Mouse (Mus musculus) activated CD4-positive, CD25-positive, alpha-beta regulatory T cell (primary cell): Measurements from ENCODE around the gene Sec13. TPM values are rescaled to one million over a fixed set of nuclear protein-coding genes. Genes with fewer than 3 reads are reported as not detected.

Experiments
- polyA plus RNA-seq, 2 experiments: library from polyadenylated mRNA; unstranded; fragments of 100-300 nt; shearing (Covaris generic); gene quantifications; one replicate each; pipeline ENCODE4 v1.2.1; 2017

Sec13 gene
- 100 to 1,000 TPM; 167 to 195 TPM for polyA plus RNA-seq

DNA sequence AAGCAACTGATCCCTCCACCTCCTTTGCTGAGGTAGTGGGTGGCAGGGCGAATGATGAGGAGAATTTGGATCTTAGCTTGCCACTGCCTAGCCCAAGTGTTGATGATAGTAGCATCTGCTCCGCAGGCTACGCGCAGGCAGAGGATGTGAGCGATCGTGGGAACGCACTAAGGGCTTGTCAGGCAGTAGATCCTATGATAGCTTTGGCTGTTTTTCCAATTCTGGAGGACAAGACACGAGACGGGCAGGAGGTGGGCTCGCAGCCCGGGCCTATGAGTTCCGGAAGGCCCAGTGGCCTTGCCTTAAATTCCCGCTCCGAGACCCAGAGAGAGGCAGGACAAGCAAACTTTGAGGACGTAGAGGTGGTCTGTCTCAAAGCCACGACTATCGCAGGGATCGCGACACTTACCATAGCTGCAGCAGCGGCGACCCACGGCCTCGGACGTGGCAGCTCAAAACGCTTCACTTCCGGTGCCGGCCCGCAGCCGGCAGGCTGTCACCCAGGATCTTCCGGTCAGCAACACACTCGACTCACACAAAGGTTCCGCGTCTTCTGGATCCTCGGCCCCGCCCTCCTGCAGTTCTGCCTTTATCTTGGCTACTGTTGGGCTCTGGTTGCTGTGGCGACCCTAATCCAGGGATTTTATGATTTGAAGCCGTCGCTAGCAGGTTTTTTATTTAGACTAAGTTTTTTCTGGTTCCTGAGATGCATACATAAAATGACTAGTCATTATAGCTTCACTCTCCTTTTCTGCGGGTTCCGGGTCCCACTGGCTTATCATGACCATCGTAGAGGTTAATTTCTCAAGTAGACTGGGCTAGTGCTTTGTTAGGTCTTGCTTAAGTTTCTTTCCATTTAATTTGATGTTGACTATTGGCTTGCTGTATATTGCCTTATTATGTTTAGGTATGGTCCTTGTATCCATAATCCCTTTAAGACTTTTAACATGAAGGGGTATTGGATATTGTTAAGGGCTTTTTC lies at the start of gene Sec13:
Gene Sec13 (minus strand): TSS at position 508 of the 982 bp plus-strand sequence.

DNA sequence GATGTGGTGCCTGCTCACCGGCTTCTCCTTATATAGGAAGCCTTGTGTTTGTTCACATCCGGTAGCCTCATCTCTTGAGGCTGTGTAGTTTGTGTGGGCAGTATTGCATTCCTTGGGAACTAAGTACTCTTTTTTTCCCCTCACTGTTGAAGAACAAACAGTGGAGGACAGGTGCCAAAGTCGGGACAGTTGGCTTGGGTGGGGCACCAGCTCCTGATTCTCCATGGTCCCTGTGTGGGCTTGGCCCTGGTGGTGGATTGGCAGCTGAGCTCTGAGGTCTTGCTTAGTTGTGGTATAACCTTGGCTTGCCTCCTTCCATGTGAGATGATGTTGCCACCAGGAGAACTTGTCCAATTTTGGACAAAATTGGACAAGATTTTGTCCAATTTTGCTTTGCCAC lies 20.7 kb downstream of the Sec13 start, which contains the start of gene Ghrl:
Gene Ghrl (minus strand): TSS at position 3 of the 400 bp plus-strand sequence.

DNA sequence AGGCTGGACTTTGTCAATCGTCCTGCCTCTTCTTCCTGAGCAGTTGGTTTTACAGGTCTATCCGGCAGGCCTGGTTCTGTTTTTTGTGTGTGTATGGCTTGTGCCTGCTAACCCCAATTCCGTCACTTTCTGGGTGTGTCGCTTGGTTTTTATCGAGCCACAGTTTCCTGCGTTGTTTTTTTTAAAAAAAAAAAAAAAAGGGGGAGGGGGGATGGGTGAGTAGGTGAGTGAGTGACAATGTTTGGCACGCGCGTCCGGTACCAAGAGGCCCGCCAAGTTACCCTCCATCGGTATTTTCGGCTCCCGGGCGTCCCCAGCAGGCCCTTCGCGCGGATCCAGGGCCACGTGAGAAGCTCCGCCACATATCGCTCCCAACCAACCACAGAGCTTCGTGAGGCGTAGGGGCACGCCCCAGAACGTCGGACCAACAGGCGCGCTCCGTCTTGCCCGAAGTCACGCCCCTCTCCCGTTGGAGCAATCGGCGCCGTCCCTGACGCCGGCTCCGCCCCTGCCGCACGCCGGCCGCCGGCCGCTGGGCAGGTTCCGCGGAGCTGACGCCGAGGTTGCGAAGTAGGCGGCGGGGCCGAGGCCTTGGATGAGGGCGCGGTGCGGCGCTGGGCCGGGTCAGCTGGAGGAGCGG lies 43.8 kb downstream of the Sec13 start, which contains the start of gene Tatdn2:
Gene Tatdn2 (plus strand): TSS at position 469 of the 640 bp plus-strand sequence.

Other genes with a start within 250 kb of the Sec13 start
- under 1 TPM; 0.31 to 0.48 TPM for gene Prrt3, start 238.8 kb downstream of the Sec13 start, polyA plus RNA-seq
- gene Emc3, start 209.1 kb downstream of the Sec13 start, polyA plus RNA-seq: 10 to 100 TPM; 92.2 to 98.0 TPM
- gene Fancd2, start 209.1 kb downstream of the Sec13 start, polyA plus RNA-seq: 1 to 10 TPM; 4.3 to 4.5 TPM
- gene Fancd2os, start 140.0 kb downstream of the Sec13 start, polyA plus RNA-seq: not detected
- 100 to 1,000 TPM; 245 to 260 TPM for gene Brk1, start 136.0 kb downstream of the Sec13 start, polyA plus RNA-seq
- 10 to 100 TPM; 28.5 to 32.0 TPM for gene Vhl, start 116.8 kb downstream of the Sec13 start, polyA plus RNA-seq
- gene Irak2, start 102.3 kb downstream of the Sec13 start, polyA plus RNA-seq: 10 to 100 TPM; 27.6 to 42.3 TPM
- 10 to 100 TPM in 1 of 2 experiments, 1 to 10 TPM in 1; 9.4 to 11.4 TPM for gene Tatdn2, start 43.7 kb downstream of the Sec13 start, polyA plus RNA-seq
- 1 to 10 TPM in 1 of 2 experiments, not detected in 1; 1.3 TPM for gene Ghrl, start 20.9 kb downstream of the Sec13 start, polyA plus RNA-seq